Mouse (Mus musculus) MEL (cell line): ENCODE results near the gene Itga9. TPM values are rescaled to one million over a fixed set of nuclear protein-coding genes. Genes with fewer than 3 reads are reported as not detected.

Experiments
- DNase-seq: peaks from one replicate; pipeline ENCODE4 v3.0.0; 2011; ENCODE audit warnings: low read depth, low spot score
- H3K27ac ChIP-seq: 2 replicates; pipeline ENCODE4 v1.5.1; 2012; ENCODE audit warnings: low read depth, mild to moderate bottlenecking, control low read depth, low read length, moderate library complexity; ENCODE audit not compliant: control insufficient read depth
- H3K27me3 ChIP-seq, 2 experiments: fragments of 150-350 bp in 1 of 2; sonication (generic) in 1 of 2; 2 replicates each; pipeline ENCODE4 v1.6.1; 2012; ENCODE audit warnings: low read length in 2 of 2, mild to moderate bottlenecking in 2 of 2, improper control_type of control experiment in 1 of 2, moderate library complexity in 1 of 2; ENCODE audit not compliant: insufficient read depth in 2 of 2, control insufficient read depth in 1 of 2
- H3K36me3 ChIP-seq, 2 experiments: 2 replicates each; pipeline ENCODE4 v1.6.1; 2012 to 2014; ENCODE audit warnings: low read length in 2 of 2, improper control_type of control experiment in 1 of 2, inconsistent platforms in 1 of 2, mild to moderate bottlenecking in 1 of 2; ENCODE audit not compliant: insufficient read depth in 2 of 2, control insufficient read depth in 1 of 2
- H3K4me1 ChIP-seq, 2 experiments: fragments of 150-350 bp in 1 of 2; sonication (generic) in 1 of 2; 2 replicates each; pipeline ENCODE4 v1.6.1; 2012; ENCODE audit warnings: low read length in 2 of 2, improper control_type of control experiment in 1 of 2, mild to moderate bottlenecking in 1 of 2; ENCODE audit not compliant: insufficient read depth in 2 of 2, control insufficient read depth in 1 of 2
- H3K4me3 ChIP-seq, 2 experiments: fragments of 150-350 bp in 1 of 2; sonication (generic) in 1 of 2; 2 replicates each; pipeline ENCODE4 v1.5.1; 2012; ENCODE audit warnings: low read depth in 2 of 2, low read length in 2 of 2, mild to moderate bottlenecking in 2 of 2, moderate library complexity in 2 of 2, control low read depth in 1 of 2, improper control_type of control experiment in 1 of 2; ENCODE audit not compliant: control insufficient read depth in 1 of 2, insufficient read depth in 1 of 2
- H3K79me2 ChIP-seq: 2 replicates; pipeline ENCODE4 v1.6.1; 2012; ENCODE audit warnings: mild to moderate bottlenecking, low read length, moderate library complexity; ENCODE audit not compliant: control insufficient read depth, poor library complexity, insufficient read depth
- H3K9ac ChIP-seq: 2 replicates; pipeline ENCODE4 v1.6.1; 2012; ENCODE audit warnings: low read depth, mild to moderate bottlenecking, control low read depth, low read length, moderate library complexity; ENCODE audit not compliant: control insufficient read depth, poor library complexity, severe bottlenecking
- H3K9me3 ChIP-seq: fragments of 150-350 bp; sonication (generic); replicated peaks from 2 replicates; pipeline ENCODE4 v1.6.1; 2012; ENCODE audit warnings: mild to moderate bottlenecking, low read length, improper control_type of control experiment, moderate library complexity; ENCODE audit not compliant: insufficient read depth
- BHLHE40 ChIP-seq: IDR thresholded peaks from 2 replicates; pipeline ENCODE4 v1.6.1; 2012; ENCODE audit warnings: low read depth, mild to moderate bottlenecking, inconsistent platforms, low read length, improper control_type of control experiment, borderline replicate concordance
- CHD1 ChIP-seq: IDR thresholded peaks from 2 replicates; pipeline ENCODE4 v1.6.1; 2012; ENCODE audit warnings: low read depth, mild to moderate bottlenecking, inconsistent platforms, low read length, improper control_type of control experiment
- ELF1 ChIP-seq: IDR thresholded peaks from 2 replicates; pipeline ENCODE4 v1.6.1; 2014; ENCODE audit warnings: low read depth, mild to moderate bottlenecking, inconsistent platforms, low read length, improper control_type of control experiment, moderate library complexity
- ETS1 ChIP-seq: IDR thresholded peaks from 2 replicates; pipeline ENCODE4 v1.6.1; 2012; ENCODE audit warnings: low read depth, mild to moderate bottlenecking, inconsistent platforms, low read length, improper control_type of control experiment, moderate library complexity
- GATA1 ChIP-seq: IDR thresholded peaks from 2 replicates; pipeline ENCODE4 v1.6.1; 2011; ENCODE audit warnings: low read depth, low read length, improper control_type of control experiment
- JUND ChIP-seq: IDR thresholded peaks from 2 replicates; pipeline ENCODE4 v1.6.1; 2011; ENCODE audit warnings: low read depth, mild to moderate bottlenecking, improper control_type of control experiment, low read length
- MAFK ChIP-seq: IDR thresholded peaks from 2 replicates; pipeline ENCODE4 v1.6.1; 2011; ENCODE audit warnings: low read depth, mild to moderate bottlenecking, low read length, improper control_type of control experiment, borderline replicate concordance
- MAX ChIP-seq: IDR thresholded peaks from 2 replicates; pipeline ENCODE4 v1.6.1; 2011; ENCODE audit warnings: low read length, improper control_type of control experiment
- MAZ ChIP-seq: IDR thresholded peaks from 2 replicates; pipeline ENCODE4 v1.6.1; 2012; ENCODE audit warnings: low read depth, mild to moderate bottlenecking, inconsistent platforms, low read length, improper control_type of control experiment
- MEF2A ChIP-seq: IDR thresholded peaks from 2 replicates; pipeline ENCODE4 v1.6.1; 2014; ENCODE audit warnings: low read depth, mild to moderate bottlenecking, inconsistent platforms, low read length, improper control_type of control experiment; ENCODE audit not compliant: poor library complexity, insufficient replicate concordance, severe bottlenecking; ENCODE audit errors: extremely low read depth
- NELFE ChIP-seq: IDR thresholded peaks from 2 replicates; pipeline ENCODE4 v1.6.1; 2011; ENCODE audit warnings: low read depth, low read length, improper control_type of control experiment
- NRF1 ChIP-seq: IDR thresholded peaks from 2 replicates; pipeline ENCODE4 v1.6.1; 2014; ENCODE audit warnings: low read depth, mild to moderate bottlenecking, inconsistent platforms, low read length, improper control_type of control experiment, moderate library complexity; ENCODE audit not compliant: poor library complexity, insufficient read depth, severe bottlenecking
- POLR2A ChIP-seq, 2 experiments: IDR thresholded peaks; 2 replicates each; pipeline ENCODE4 v1.6.1; 2011 to 2012; ENCODE audit warnings: low read length in 2 of 2, mild to moderate bottlenecking in 2 of 2, control low read depth in 1 of 2, improper control_type of control experiment in 1 of 2, low read depth in 1 of 2, moderate library complexity in 1 of 2; ENCODE audit not compliant: control insufficient read depth in 1 of 2, insufficient read depth in 1 of 2, poor library complexity in 1 of 2
- RCOR1 ChIP-seq: IDR thresholded peaks from 2 replicates; pipeline ENCODE4 v1.6.1; 2012; ENCODE audit warnings: low read depth, mild to moderate bottlenecking, inconsistent platforms, low read length, improper control_type of control experiment
- SIN3A ChIP-seq: IDR thresholded peaks from 2 replicates; pipeline ENCODE4 v1.6.1; 2012; ENCODE audit warnings: low read length, improper control_type of control experiment, inconsistent platforms
- TAL1 ChIP-seq: IDR thresholded peaks from 2 replicates; pipeline ENCODE4 v1.6.1; 2012; ENCODE audit warnings: mild to moderate bottlenecking, inconsistent platforms, low read length, moderate library complexity, mixed read lengths
- TCF12 ChIP-seq: IDR thresholded peaks from 2 replicates; pipeline ENCODE4 v1.6.1; 2014; ENCODE audit warnings: low read depth, mild to moderate bottlenecking, inconsistent platforms, low read length, improper control_type of control experiment, moderate library complexity
- USF1 ChIP-seq: IDR thresholded peaks from 2 replicates; pipeline ENCODE4 v1.6.1; 2014; ENCODE audit warnings: low read depth, mild to moderate bottlenecking, inconsistent platforms, low read length, improper control_type of control experiment, moderate library complexity
- USF2 ChIP-seq, 2 experiments: IDR thresholded peaks; 2 replicates each; pipeline ENCODE4 v1.6.1; 2011 to 2012; ENCODE audit warnings: improper control_type of control experiment in 2 of 2, low read length in 2 of 2, borderline replicate concordance in 1 of 2, inconsistent platforms in 1 of 2, low read depth in 1 of 2, mild to moderate bottlenecking in 1 of 2; ENCODE audit not compliant: insufficient read depth in 1 of 2
- ZKSCAN1 ChIP-seq: IDR thresholded peaks from 2 replicates; pipeline ENCODE4 v1.6.1; 2012; ENCODE audit warnings: low read depth, mild to moderate bottlenecking, inconsistent platforms, low read length, improper control_type of control experiment, moderate library complexity
- ZMIZ1 ChIP-seq: IDR thresholded peaks from 2 replicates; pipeline ENCODE4 v1.6.1; 2012; ENCODE audit warnings: low read depth, mild to moderate bottlenecking, inconsistent platforms, low read length, improper control_type of control experiment, moderate library complexity
- polyA plus RNA-seq, 2 experiments: library from polyadenylated mRNA; stranded (reverse) in 1 of 2; unstranded in 1 of 2; fragments of >175 nt in 1 of 2; fragments of >200 nt in 1 of 2; gene quantifications; 2 replicates each; pipeline versions ENCODE4 v1.2.1 to v1.2.4; 2012; ENCODE audit warnings: low replicate concordance in 2 of 2, low read depth in 1 of 2; ENCODE audit not compliant: insufficient read length in 2 of 2, insufficient read depth in 1 of 2, missing spikeins in 1 of 2
- total RNA-seq: library from RNA; depleted of rRNA; stranded (reverse); fragments of 300-350 nt; gene quantifications from 2 replicates; pipeline ENCODE4 v1.2.3, GENCODE M21; 2012

Itga9 gene
- total and polyA plus RNA-seq, 3 experiments, result 0.19 to 0.21 TPM; not detected in 1

DNA sequence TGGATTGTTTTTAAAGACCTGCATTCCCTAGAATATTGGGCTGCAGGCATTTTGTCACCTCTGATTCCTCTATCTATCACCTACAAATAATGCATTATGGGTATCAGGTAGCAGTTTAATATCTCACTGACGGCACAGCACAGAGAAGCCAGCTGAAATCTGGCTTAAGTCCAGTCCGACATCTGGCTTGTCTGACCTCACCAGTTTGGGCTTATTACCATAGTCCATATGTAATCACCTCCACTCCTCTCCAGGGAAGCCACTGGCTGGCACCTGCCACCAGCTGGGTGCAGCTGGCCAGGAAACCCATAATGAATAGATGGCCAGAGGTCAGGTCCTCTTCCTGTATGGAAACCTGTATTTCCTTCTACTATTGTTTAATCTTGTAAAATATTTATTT is 284.2 kb downstream of the Itga9 start:
- no peaks in the 10 kb centered on the region for H3K79me2 ChIP-seq
- no peak for DNase-seq
- 0 out of 2 replicates have a peak, but pooled peaks have one; percentile 19 for TF ChIP-seq RCOR1
- TF ChIP-seq MAZ, result no peak
- no peak for TF ChIP-seq TAL1
- no peak for TF ChIP-seq SIN3A
- TF ChIP-seq NRF1, result no peak
- TF ChIP-seq ETS1, result peak; percentile 58; the same call in 1 of the 2 replicates
- no peak for TF ChIP-seq JUND
- no peak for TF ChIP-seq USF2 (IDR thresholded peaks at IDR 0.05; ENCODE audit: borderline replicate concordance in 1 of 2, insufficient read depth in 1 of 2, low read depth in 1 of 2, low read length in 2 of 2)
- peak; percentile 2; the same call in 1 of the 2 replicates for TF ChIP-seq NELFE
- no peak for TF ChIP-seq ZKSCAN1
- H3K27me3 ChIP-seq, result no peaks in the 10 kb centered on the region
- H3K4me3 ChIP-seq, result peak overlapping the region; percentile 45 to 56
- H3K9me3 ChIP-seq, result no peaks in the 10 kb centered on the region
- peaks cover 0 to 14% of the 10 kb centered on the region in 2 experiments; a peak in 3 of 4 replicates for H3K4me1 ChIP-seq
- peak overlapping the region; percentile 63 for H3K9ac ChIP-seq
- peaks cover 0 to 5% of the 10 kb centered on the region in 2 experiments; a peak in 2 of 4 replicates for H3K36me3 ChIP-seq
- H3K27ac ChIP-seq, result peak overlapping the region; percentile 85

DNA sequence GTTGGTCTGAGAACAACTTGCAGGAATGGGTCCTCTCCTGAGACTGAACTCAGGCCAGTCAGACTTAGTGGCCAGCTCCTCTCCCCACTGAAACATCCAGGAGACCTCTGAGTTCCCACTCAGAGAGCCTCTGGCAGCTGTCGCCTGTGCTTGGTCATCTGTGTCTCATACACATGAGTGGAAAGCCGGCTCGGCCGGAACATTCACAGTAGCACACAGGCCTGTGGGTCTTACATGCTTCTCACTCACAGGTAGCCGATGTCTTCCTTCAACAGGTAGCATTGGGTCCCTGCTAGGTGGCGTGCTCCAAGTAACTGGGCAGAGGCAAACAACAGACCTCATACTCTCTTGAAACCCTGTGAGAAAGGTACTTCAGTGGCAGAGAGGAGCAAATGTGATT is 284.6 kb downstream of the Itga9 start:
- Histone ChIP-seq H3K9ac (peak overlapping the region; percentile 63; the same call in 1 of the 2 replicates), H3K27ac (no peak overlapping the region), H3K4me3 (no peak overlapping the region), H3K9me3 (no peaks in the 10 kb centered on the region), H3K79me2 (no peaks in the 10 kb centered on the region), H3K27me3 (no peaks in the 10 kb centered on the region), H3K4me1 (peaks cover 0 to 14% of the 10 kb centered on the region in 2 experiments; a peak in 3 of 4 replicates), H3K36me3 (peaks cover 0 to 5% of the 10 kb centered on the region in 2 experiments; a peak in 2 of 4 replicates)
- no peak for DNase-seq
- no peak for TF ChIP-seq SIN3A
- TF ChIP-seq GATA1, result no peak
- TF ChIP-seq NELFE, result no peak
- no peak for TF ChIP-seq ELF1

DNA sequence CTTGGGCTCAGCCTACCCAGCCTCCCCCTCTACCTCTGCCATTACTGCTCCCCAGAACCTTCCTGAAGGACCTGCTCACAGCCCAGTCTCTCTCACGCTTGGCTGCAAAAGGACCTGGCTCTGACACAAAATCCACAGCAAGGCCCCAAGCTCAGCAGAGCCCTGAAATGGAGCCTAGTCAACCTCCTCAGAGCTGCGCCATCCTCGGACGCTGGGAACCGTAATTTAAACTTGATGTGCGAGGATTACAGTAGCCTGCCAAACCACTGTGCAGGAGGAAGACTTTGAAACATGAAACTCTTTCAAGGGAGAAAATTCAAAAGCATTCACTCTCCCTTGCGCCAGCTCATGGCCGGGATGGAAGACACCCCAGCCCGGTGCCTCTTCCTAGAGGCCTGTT is 285.1 kb downstream of the Itga9 start:
- peaks cover 0 to 5% of the 10 kb centered on the region in 2 experiments; a peak in 2 of 4 replicates for H3K36me3 ChIP-seq
- H3K27me3 ChIP-seq, result no peaks in the 10 kb centered on the region
- TF ChIP-seq CHD1, result no peak
- TF ChIP-seq BHLHE40, result no peak
- no peak for TF ChIP-seq MEF2A
- no peak for TF ChIP-seq USF1
- no peak for TF ChIP-seq MAFK
- TF ChIP-seq TCF12, result no peak
- TF ChIP-seq RCOR1, result no peak
- TF ChIP-seq ZMIZ1, result no peak
- TF ChIP-seq POLR2A (IDR thresholded peaks at IDR 0.05; ENCODE audit: control insufficient read depth in 1 of 2, insufficient read depth in 1 of 2, low read depth in 1 of 2, low read length in 2 of 2, poor library complexity in 1 of 2), result no peak
- TF ChIP-seq JUND, result no peak
- TF ChIP-seq MAX, result no peak
- TF ChIP-seq, all 39 proteins: peak for 0
- no peak overlapping the region for H3K9ac ChIP-seq
- no peak overlapping the region for H3K27ac ChIP-seq
- no peaks in the 10 kb centered on the region for H3K79me2 ChIP-seq
- no peak for DNase-seq
- no peak overlapping the region for H3K4me3 ChIP-seq
- no peaks in the 10 kb centered on the region for H3K9me3 ChIP-seq
- H3K4me1 ChIP-seq, result peaks cover 0 to 14% of the 10 kb centered on the region in 2 experiments; a peak in 3 of 4 replicates
